Mouse (Mus musculus) testis, postnatal 14 days (tissue): ENCODE measurements around the gene Tnpo3.

Source experiments
- DNase-seq: peaks from one replicate; pipeline ENCODE4 v3.0.0; 2021; ENCODE audit warnings: low spot score

Gene Tnpo3

DNA sequence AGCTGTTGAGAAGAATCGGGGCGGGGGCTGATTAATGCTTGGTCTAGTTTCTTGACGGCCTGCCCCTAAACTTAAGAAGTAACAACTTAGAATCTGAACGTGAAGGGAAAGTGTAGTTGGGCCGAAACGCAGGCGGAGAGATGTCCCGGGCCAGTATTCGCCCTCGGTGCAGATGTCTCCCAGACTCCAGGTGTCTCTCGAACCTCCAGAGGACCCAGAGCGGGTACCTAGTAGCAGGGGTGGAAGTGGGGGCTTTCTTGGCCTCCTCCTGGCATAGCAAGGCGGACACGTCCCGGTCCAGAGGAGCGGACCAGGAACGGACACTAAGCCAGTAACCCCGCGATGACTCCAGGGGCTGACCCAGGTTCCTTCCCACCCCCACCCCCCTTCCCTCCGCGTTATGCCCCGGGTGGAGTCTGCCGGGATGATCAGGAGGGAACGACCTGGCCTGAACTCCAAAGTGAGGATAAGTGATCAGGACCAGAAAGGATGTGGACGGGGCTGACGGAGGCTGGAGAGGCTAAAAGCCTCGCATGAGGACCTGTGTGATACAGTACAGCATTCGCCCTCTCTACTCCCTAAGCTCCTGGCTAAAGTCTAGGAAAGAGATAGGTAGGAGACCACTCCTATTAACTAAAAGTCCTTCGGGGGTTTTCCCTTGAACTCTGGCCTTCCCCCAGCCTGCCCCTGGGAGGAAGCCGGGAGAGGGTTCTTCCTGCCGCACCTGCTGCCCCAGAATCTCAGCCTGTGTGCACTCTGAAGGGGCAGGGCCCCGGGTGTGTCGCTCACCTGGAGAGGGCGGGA lies 82.1 kb downstream of the Tnpo3 start:
- no peak for DNase-seq

DNA sequence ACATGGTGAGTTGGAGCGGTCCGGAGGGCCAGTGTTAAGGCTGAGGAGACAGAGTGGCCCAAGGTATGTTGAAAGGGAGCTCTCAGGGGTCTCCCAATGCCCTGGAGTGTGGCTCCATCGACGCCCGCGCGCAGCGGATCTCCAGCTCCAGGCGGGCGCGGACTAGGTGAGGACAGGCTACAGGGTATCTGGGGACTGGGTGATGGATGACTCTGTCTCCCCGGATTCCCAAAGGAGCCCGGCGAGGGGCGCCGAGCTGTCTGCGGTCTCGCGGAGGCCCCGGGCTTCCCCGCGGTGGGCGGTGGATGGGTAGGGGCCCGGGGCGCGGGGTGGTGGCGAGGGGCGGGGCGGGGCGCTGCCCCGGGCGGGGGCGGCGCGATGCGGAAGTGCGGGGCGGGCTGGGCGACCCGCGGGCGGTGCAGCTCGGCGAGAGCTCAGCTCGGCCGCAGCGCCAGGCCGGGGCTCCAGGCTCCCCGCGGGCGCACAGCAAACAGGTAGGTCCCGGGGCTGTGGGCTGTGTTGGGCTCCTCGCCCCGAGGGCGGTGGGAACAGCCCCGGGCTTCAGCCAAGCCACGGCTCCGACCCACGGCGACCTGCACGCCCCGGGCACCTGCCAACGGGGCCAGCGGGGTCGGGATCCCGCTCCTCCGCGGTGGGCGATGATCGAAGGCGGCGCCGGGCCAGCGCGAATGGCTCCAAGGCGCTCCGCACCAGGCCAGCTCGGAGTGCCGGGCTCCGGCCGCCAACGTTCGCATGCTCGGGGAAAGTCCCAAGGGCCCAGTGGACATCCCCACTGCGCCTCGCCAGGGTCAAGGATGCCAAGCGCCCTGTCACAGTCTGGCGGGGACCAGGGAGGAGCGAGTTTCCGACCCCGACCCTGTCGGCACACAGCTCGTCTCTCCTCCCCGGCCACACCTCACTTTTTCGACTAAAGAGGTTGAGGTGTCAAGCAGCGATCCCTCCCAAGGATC lies 83.1 kb downstream of the Tnpo3 start, which contains the start of gene Irf5:
Gene Irf5, plus strand, starts transcription at position 345 of the 971 bp plus-strand sequence.
- DNase-seq: peak; percentile 35

DNA sequence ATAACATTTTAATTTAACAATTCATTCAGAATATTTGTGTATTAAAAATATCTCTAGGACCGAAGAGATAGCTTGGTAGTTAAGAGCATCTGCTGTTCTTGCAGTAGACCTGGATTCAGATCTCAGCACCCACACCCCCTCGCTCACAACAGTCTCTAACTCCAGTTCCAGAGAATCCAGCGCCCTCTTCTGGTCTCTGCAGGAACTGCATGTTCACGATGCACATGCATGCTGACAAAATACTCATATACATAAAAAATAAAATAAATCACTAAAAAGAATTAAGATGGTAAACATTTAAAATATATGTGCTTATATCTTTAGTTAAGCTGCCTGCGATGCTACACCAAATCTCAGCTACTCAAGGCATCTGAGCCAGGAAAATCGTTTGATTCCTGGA lies 84.4 kb downstream of the Tnpo3 start:
- peak; percentile 64 for DNase-seq

DNA sequence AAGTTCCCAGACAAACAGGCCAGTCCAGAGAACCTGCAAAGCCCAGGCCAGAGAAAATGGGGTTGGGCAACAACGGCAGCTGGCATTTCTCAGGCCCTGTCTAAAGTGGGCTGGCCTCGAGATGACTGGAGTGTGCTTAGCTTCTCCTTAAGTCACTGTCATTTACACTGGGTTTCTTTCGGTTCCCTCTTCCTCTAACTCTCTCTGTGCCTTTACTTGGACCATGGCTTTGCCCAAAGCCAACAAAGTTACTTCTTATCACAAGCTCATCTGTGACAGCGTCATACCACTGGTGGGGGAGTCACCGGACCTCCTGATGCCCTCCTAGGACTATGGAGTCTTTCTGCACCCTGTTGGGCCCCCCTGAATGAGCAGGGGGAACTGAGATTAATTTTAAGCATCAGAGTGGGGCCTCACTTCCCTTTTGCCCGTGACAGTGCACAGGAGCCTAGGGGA lies 85.6 kb downstream of the Tnpo3 start:
- peak; percentile 44 for DNase-seq

DNA sequence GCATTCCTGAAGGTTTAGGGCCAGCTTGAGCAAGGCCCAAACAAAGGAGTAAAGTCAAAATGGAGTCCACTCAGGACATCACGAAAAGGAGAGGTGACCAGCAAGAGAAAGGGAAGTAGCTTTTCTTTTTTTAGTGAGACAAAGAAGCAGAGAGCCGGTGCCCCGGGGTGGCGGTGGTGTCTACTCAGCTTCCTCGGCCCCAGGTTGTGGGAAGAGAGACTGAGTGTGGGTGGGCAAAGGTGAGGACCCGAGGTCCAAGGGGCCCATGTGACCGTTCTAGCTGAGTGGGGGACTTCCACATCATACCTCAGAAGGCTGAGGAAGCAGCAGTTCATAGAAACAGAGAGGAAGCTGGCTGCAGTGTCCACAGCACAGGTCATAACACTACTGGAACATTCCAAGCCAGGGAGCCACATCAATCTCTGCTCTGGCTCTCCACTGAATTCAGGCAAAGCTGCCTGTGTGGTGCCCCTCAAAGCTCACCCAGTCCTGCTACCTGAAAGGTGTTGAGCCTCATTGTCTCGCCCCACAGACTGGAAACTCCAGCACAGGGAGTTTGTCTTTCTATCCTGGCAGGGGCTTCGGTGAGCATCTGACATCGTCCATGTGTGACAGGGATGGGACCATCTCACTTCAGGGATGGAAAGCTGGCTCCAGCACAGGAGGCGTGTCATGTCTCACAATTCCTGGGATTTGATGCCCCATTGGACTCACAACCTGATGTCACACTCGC lies 86.2 kb downstream of the Tnpo3 start:
- no peak for DNase-seq

DNA sequence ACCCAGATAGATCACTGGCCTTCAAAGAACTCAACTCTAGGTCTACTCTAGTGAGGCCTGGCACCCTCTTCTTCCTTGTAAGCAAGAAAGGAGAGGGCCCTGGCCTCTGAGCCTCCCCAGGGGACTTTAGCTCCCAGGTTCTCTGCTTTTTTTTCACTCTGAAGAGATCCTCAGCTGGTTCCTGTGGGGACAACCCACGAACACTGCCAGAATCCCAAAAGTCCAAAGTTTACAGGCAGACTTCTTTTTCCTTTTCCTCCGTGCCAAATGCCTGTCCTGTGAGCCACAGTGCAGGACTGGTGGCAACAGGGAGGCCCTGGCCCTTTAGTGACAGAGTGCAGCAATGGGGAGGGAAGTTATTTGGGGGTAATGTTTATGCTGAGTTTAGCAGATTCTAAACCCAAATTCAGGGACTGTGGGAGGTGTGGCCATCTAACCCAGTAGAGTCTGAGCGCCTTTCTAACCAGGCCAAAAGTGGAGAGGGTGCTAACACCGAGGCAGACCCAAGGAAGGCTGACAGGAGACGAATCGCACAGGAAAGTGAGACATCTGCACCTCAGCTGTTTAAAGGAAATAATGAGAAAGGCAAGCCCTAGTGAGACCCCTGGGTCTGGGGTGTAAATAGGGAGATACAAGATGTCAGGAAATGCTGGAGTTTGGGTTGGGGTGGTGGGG lies 86.9 kb downstream of the Tnpo3 start:
- DNase-seq: no peak

DNA sequence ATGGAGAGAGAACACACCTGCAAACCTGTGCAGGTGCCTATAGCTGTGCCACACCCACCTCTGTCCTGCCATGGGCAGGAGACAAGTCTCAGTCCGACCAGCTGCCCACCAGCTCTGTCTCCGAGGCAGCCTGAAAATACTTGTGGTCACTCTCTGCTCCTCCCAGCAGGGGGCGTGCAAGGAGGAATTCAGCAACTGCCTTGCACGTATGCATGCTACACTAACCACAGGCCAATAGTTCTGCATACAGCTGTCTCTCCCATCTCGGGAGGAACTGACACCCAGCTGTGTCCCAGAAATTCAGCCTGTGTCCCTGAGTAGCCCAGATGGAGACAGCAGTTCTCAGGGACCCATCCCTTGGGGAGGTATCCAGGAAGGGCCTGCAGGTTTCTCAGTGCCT lies 92.5 kb downstream of the Tnpo3 start:
- peak; percentile 40 for DNase-seq

DNA sequence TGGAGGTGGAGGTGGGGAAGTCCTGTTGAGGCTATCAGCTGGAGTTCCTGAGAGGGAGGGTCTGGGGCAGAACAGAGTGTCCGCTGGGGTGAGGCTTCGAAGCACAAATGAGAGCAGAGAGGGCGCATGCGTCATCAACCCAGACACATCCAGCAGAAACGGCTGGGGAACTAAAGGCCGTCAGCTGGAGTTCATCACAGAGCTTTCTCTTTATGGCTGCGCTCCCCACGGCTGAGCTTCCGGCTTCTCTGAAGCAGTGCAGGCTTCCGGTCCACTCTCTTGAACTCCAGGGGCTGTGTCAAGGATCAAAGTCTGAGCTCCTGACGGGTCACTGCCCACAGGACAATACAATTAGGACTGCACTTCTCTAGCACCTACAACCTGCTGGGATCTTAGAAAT lies 96.4 kb downstream of the Tnpo3 start:
- peak; percentile 41 for DNase-seq

DNA sequence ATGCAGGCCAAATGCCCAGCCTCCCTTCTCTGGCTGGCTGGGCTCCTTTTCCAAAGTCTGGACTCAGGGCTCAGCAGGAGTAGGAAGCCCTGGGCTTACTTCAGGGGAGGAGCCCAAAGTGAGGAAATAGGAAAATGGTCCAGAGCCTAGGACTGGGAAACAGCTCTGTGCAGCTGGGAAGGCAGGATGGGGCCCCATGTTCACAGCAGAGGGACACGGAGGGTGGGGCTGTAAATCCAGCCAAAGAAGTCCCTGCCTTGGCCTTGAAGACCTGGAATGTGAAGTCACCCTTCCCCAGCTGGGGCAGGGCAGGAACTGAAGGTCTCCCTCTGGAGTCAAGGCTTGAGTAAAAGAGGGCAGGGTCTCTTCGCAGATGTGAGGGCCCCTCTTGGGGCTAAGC lies 100.6 kb downstream of the Tnpo3 start:
- DNase-seq: no peak

DNA sequence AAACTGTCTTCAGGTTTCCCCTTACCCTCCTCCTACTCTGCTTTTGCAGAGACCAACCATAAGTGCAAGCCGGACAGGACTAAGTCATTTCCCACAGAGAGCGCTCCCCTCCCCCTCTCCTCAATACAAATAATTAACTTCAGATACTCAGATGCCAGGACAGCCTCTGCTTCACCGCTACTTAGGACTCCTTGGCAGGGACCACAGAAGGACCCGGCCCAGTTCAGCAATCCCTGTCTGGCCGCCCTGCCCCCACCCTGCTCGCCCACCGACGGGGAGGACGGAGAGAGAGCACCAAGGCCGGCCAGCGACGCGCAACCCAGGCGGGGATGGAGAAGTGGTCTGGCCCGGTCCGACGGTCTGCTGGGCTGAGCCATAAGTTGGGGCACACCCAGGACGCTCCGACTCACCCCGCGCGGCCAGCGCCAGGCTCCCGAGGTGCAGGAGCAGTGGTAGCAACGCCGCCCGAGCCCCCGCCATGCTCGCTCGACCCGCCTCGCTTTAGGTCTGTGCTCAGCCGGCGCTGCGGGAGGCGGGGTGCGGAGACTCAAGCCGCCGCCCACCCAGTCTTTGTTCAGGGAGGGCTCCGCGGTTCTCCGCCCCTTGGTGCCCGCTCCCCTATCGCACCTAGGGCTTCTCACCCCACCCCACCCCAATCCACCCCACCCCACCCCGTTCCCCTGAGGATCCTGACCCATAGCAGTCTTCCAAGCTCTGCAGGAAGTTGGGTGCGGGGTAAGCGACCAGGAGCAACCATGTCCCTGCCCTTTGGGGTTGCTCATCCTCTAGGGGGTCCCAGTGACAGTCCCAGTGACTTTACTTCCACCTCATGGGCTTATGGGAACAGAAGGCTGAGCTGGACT lies 102.0 kb downstream of the Tnpo3 start, which contains the start of gene Kcp:
Gene Kcp, minus strand, starts transcription at position 506 of the 863 bp plus-strand sequence.
- no peak for DNase-seq

DNA sequence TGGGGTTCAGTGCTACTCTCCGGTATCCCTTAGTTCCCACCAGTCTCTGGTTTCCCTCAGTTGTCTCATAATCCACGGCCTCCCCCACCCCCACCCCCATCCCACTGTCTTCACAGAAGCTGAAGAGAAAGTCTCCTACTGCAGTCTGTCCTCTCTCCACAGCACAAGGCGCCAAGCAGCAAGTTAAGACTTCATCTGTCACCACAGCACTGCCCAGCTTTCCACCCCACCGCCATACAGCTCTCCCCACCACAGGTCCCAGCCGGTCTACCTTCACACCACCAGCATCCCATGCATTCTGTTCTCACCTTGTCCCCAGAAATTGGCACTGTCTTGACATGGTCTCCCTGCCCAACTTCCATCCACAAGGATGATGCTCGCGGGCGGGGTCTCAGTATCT lies 102.9 kb downstream of the Tnpo3 start:
- no peak for DNase-seq

DNA sequence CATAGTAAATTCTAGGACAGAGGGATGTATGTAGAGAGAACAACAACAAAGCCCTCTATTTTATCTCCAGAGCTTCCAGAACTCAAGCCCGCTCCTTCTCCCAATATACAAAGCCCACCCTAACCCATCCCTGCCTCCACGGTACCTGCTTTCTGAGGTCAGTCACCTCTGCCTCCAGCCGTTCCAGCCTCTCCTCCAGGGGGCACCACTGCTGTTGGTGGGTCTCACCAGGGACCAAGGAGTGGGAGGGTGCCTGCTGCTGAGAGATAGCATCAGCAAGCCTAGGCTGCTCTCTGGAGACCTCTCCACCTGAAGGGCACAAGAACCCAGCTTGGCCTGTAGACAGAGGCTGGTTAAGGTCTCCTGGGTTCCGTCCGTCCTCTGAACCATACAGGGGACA lies 104.2 kb downstream of the Tnpo3 start:
- no peak for DNase-seq

DNA sequence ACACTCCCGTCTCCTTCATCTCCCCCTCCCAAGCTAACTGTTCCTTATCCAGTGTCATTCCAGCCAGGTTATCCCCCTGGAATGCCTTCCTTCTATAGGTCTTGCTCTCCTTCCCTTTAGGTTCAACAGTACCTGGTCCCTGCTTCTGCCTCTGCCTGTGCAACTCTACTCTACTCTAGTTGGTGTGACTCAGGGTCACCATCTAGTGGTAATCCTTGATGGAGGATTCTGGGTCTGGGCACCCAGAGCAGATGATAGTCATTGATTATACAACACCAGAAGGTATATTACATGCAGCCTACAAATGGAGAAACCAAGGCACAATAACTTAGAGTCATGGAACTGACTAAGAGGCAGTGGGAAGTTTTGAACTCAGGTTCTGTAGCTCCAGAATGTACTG lies 108.1 kb downstream of the Tnpo3 start:
- no peak for DNase-seq

DNA sequence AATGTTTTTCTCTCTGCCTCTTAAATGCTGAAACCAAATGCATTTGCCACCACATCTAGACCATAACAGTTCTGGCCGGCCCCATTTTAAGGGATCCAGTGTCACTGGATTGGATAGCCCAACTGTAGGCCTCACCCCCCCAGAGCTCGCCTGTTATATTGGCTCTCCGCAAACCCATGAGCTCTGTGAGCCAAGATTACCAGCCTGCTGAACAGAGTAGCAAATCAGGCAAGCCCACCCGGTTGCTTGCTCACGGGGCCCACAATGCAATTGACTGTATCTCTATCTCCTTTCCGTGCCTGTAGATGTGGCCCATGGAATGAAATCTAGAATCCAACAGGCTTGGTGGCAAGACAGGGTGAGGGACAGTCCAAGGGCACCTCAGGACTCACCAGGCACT lies 108.9 kb downstream of the Tnpo3 start:
- DNase-seq: no peak

DNA sequence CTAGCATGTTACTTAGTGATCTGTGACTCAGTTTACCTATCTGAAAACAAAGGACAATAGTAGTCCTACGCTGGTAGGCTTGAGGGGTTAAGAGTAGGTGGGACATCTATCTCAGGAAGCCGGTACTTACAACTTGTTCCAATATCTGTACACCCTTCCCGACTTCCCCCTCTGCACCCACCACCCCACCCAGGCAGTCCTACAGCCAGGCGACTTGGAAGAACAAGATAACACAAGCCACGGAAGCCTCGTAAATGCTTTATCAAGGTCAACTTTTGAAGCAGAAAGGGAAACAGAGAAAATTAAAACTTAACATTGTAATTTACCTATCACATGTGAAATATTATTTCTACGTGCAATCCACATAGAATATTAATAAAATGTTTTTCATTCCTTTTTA lies 109.5 kb downstream of the Tnpo3 start:
- no peak for DNase-seq

DNA sequence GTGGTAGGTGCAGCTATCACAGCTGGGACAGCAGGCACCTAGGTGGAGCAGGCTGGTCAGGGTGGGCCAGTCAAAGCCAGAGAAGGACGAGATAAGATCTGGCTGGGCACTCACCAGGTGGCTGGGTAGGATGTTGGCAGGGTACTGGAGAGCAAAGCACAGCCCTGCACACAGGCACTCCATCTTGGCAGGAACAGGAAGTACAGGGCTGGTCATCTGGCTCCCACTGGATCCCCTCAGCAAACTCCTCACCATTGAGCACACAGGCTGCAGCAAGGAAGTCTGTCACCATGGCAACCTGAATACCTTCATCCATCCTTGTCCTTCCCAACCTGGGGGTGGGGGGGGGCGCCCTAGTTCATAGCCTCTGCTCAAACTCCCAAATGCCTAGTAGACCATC lies 111.9 kb downstream of the Tnpo3 start:
- no peak for DNase-seq

DNA sequence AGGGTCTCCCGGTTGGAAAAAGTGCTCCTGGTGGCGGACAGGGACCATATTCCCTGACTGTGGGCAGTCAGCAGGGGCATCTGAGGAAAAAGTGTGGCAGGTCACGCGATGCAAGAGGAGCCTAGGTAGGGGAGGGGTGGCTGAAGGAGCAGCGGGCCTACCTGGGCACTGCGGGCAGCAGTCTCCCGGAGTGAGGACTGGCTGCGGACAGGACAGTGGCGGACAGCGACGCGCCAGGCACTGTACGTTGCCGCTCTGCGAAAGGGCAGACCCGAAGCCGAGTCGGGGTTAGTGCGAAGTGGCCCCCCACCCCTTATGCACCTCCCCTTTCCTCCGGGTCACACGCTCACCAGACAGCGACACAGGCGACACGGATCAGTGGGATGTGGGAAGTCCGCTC lies 113.4 kb downstream of the Tnpo3 start:
- DNase-seq: no peak

DNA sequence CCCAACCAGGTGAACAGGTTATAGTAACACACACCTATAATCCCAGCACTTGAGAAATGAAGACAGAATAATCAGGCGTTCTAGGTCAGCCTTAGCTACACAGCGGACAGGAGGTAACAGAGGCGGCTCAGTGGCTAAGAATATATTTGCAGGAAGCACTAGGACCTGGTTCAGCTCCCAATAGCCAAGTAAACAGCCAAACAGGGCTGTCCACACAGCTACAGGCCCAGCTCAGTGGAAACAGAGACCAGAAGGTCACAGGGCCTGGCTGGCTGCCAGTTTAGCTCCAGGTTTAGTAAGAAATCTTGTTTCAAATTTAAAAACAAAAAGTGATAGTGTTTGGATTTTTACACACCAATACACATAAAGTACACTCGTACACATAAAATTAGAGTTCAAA lies 115.6 kb downstream of the Tnpo3 start:
- DNase-seq: no peak
